Mouse (Mus musculus) limb, embryonic 10.5 days (tissue): ENCODE results near the gene Vps37b. TPM values are rescaled to one million over a fixed set of nuclear protein-coding genes. Genes with fewer than 3 reads are reported as not detected.

Experiments
- microRNA-seq: library from miRNA; unstranded; fragments of <30 nt; microRNA quantifications from one replicate; pipeline ENCODE4, GENCODE M21; 2017
- polyA plus RNA-seq: library from polyadenylated mRNA; unstranded; fragments of >200 nt; fragmentation: Nextera tagmentation; extraction: Ambion mirVana; gene quantifications from 2 replicates; pipeline ENCODE4 v1.2.1, GENCODE M21; 2016

The Vps37b gene
- polyA plus RNA-seq, 1 experiment from 2014 or later, result 42.6 TPM

Small RNA genes within 50 kb of the gene (microRNA-seq; reads per million reads assigned to microRNA genes)
- not detected for gene Mir7032

Other genes starting within 250 kb of the Vps37b start
- gene Hcar2, start 166.8 kb downstream of the Vps37b start, polyA plus RNA-seq, result not detected in 2 replicates
- gene Hcar1, start 152.2 kb downstream of the Vps37b start, polyA plus RNA-seq, result not detected in 2 replicates
- 179 and 186 TPM in 2 replicates for gene Denr, start 125.1 kb downstream of the Vps37b start, polyA plus RNA-seq
- gene Gm43518, start 104.9 kb downstream of the Vps37b start, polyA plus RNA-seq, result 1.3 and 3.2 TPM in 2 replicates
- 4.0 and 6.2 TPM in 2 replicates for gene Ccdc62, start 101.6 kb downstream of the Vps37b start, polyA plus RNA-seq
- gene Hip1r, start 58.6 kb downstream of the Vps37b start, polyA plus RNA-seq, result 7.1 and 8.3 TPM in 2 replicates
- 0.13 and 0.55 TPM in 2 replicates for gene Abcb9, start 63.5 kb upstream of the Vps37b start, polyA plus RNA-seq
- 13.2 and 16.2 TPM in 2 replicates for gene Ogfod2, start 80.0 kb upstream of the Vps37b start, polyA plus RNA-seq
- gene Arl6ip4, start 83.8 kb upstream of the Vps37b start, polyA plus RNA-seq, result 139 and 150 TPM in 2 replicates
- 2.0 and 2.4 TPM in 2 replicates for gene Pitpnm2, start 217.5 kb upstream of the Vps37b start, polyA plus RNA-seq